Mouse (Mus musculus): Measurements from ENCODE around the gene Galnt11. TPM values are rescaled to one million over a fixed set of nuclear protein-coding genes. Genes with fewer than 3 reads are reported as not detected.
"Not testable (repeated sequence)": the region's sequence is repeated elsewhere in the genome, so short reads cannot be mapped to it uniquely, and the experiment has no call there.

Galnt11 gene
- polyA plus RNA-seq (2015; fragmentation: Nextera tagmentation; extraction: Ambion mirVana) = 42.0 and 42.4 TPM in 2 replicates

DNA sequence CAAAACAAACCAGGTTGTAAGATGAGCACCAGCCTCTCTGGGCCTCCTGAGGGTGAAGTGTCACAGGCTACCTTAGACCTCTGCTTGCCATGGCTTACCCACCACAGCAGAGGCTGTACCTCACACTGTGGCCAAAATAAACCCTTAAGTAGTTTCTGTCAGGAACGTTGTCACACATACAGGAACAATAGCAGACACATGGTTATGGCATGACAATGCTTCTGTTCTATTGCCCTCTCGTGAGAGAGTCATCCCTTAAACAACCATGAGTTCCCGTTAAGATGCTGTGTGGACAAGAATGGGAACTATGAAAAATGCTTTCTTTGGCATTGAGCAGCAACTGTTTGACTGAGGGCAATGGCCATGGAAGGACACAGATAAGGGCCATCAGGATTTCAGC lies at the start of gene Galnt11:
Galnt11 (plus strand) TSS at position 301 of the 400 bp plus-strand sequence.
- Histone ChIP-seq H3K4me2 (replicated peaks) (peak within 1 kb of the TSS; percentile 71), H3K36me3 (no peaks in the 10 kb centered on the region), H3K27ac (peak within 1 kb of the TSS; percentile 89), H3K9ac (replicated peaks) (peak within 1 kb of the TSS; percentile 76), H3K4me1 (replicated peaks) (peaks cover 13% of the 10 kb centered on the region), H3K9me3 (no peaks in the 10 kb centered on the region), H3K27me3 (no peaks in the 10 kb centered on the region), H3K4me3 (replicated peaks) (peak within 1 kb of the TSS; percentile 64)
- 86% methylated on average over 3 of the region's 3 CpGs for WGBS
- ATAC-seq = no peak

DNA sequence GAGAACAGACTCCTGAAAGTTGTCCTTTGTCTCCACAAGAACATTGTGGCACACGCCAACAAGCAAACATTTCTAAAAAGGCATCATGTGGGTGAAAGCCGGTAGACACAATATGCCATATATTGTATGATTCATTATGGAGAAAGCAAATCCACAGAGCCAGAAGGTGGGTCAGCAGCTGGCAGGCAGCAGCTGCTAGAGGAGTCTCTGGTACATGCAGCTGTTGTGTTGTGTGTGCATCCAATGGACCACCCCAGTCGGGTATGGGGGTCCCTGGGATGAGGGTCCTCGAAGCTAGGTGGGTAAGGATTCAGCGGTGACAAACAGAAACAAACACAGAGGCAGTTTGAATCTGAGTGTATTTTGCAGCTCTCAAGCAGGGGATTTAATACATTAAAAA lies 43.8 kb upstream of the Galnt11 start:
- H3K4me1 ChIP-seq (replicated peaks); ATAC-seq; H3K9me3 ChIP-seq; H3K9ac ChIP-seq (replicated peaks); H3K27ac ChIP-seq; H3K4me2 ChIP-seq (replicated peaks); H3K4me3 ChIP-seq (replicated peaks); H3K27me3 ChIP-seq; H3K36me3 ChIP-seq: not testable (repeated sequence)
- 93% methylated on average over 5 of the region's 5 CpGs for WGBS

DNA sequence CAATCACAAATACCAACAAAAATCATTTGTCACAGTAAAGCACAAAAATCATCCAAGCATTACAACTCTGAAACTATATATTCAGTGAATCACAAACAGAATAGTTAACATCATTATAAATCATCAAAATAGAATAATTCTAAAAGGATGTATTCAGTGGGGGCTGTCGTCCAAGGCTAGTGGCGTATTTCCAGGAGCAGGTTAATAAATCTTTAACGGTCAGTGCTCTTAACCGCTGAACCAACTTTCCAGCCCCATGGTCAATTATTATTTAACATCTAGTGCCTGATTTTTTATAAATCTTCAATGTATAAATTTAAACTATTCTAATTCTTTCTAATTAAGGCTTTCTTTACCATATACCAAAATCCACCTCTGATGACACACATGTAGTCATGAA lies 43.2 kb upstream of the Galnt11 start:
- H3K4me1 ChIP-seq (replicated peaks); H3K9me3 ChIP-seq; H3K9ac ChIP-seq (replicated peaks); H3K27ac ChIP-seq; H3K36me3 ChIP-seq; H3K27me3 ChIP-seq; ATAC-seq; H3K4me3 ChIP-seq (replicated peaks); H3K4me2 ChIP-seq (replicated peaks): not testable (repeated sequence)
- 94% methylated on average over 4 of the region's 4 CpGs for WGBS

DNA sequence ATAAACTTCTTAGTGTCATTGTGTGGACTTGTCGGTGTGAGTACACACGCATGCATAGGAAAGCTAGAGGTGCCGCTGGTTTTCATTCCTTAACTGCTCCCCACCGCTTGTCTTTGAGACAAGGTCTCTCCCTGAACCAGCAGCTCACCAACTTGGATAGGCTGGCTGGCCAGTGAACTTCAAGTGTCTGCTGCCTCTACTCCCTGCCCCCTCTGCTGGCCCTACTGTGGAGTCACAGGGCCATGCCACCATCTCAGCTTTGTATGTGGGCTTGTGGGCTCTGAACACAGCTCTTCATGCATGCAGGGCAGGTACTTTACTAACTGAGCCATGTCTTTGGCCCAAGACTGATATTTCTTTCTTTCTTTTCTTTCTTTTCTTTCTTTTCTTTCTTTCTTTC lies 42.4 kb upstream of the Galnt11 start:
- no peak for ATAC-seq
- H3K9ac ChIP-seq (replicated peaks) = no peak overlapping the region
- H3K4me3 ChIP-seq (replicated peaks) = no peak overlapping the region
- no peak overlapping the region for H3K4me2 ChIP-seq (replicated peaks)
- H3K36me3 ChIP-seq = no peaks in the 10 kb centered on the region
- WGBS = 91% methylated on average over 4 of the region's 4 CpGs
- H3K9me3 ChIP-seq = no peaks in the 10 kb centered on the region
- no peaks in the 10 kb centered on the region; the same call in 1 of the 2 replicates for H3K4me1 ChIP-seq (replicated peaks)
- no peak overlapping the region for H3K27ac ChIP-seq
- H3K27me3 ChIP-seq = no peaks in the 10 kb centered on the region

DNA sequence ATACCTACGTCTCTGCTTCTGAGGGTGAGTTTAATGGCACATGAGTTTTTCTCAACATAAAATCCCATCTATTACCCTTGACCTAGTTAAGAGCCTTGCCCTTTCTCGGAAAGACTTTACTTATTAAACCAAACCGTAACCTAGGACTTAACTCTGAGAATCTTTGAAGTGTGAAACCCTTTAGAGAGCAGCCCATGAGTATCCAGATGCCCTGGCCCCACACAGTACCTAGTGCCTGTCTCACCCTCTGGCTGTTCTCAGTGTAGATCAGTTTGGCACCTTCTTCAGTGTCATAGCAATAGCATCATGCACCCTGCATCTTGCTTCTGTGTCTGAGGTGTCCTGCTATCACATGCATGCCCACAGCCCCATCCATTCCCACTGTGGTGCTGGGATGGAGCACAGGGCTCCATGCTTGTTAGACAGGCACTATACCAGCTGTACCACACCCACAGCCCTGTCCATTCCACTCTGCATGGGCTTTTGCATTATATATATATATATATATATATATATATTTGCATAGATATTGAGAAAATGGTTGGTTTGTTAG lies 41.7 kb upstream of the Galnt11 start:
- Histone ChIP-seq H3K27ac (no peak overlapping the region), H3K4me2 (replicated peaks) (no peak overlapping the region), H3K4me1 (replicated peaks) (no peaks in the 10 kb centered on the region; the same call in 1 of the 2 replicates), H3K4me3 (replicated peaks) (no peak overlapping the region), H3K9ac (replicated peaks) (no peak overlapping the region), H3K36me3 (no peaks in the 10 kb centered on the region), H3K9me3 (no peaks in the 10 kb centered on the region), H3K27me3 (no peaks in the 10 kb centered on the region)
- WGBS = 93% methylated on average over 3 of the region's 3 CpGs
- no peak for ATAC-seq

DNA sequence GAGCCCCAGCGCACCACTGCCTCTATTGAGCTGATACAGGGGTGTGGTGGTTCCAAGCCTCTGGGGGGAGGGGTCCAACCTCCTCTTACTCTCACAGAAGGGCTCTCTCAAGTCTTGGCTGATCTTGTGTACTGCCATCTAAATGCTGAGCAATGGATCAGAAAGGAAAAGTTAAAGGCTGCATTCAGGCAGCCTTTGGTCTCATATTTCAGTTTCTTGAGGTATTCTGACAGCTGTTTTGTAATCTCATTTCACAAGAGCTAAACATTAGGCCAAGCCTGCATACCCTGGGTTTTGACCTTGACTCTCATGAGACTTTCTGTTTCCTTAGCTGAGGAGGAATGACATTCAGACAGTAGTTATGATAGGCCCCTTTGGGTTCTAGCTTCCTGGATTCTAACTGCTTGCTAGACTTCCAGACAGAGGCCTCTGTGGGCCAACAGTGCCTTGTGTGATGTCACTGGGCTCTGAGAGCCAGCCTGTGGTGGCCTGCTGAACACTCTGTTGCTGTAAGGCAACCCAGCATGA lies 40.6 kb upstream of the Galnt11 start, which contains the start of gene Galntl5:
Galntl5 (plus strand) TSS at position 457 of the 528 bp plus-strand sequence.
- Histone ChIP-seq H3K9me3 (no peaks in the 10 kb centered on the region), H3K36me3 (no peaks in the 10 kb centered on the region), H3K4me2 (replicated peaks) (no peak within 1 kb of the TSS), H3K4me3 (replicated peaks) (no peak within 1 kb of the TSS), H3K4me1 (replicated peaks) (no peaks in the 10 kb centered on the region; the same call in 1 of the 2 replicates), H3K27me3 (no peaks in the 10 kb centered on the region), H3K9ac (replicated peaks) (no peak within 1 kb of the TSS), H3K27ac (no peak within 1 kb of the TSS)
- ATAC-seq = no peak
- 76% methylated on average over 1 of the region's 1 CpGs for WGBS

DNA sequence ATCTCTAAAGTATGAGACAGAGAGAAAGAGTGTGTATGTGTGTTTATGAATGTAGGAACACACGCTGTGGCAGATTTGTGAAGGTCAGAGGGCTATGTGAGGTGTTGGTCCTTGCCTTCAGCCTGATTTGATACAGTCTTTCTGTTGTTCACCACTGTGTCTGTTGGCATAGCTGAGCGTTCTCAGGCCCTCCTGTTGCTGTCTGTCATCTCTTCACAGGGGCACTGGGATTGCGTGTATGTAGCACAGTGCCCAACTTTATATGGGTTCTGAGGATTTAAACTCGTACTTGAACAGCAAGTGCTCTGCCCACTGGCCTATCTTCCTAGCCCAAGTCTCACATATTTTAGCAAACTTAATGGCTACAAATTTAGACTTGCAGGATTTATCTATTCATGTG lies 38.1 kb upstream of the Galnt11 start:
- Histone ChIP-seq H3K4me2 (replicated peaks) (no peak overlapping the region), H3K9me3 (no peaks in the 10 kb centered on the region), H3K4me1 (replicated peaks) (no peaks in the 10 kb centered on the region; the same call in 1 of the 2 replicates), H3K27me3 (no peaks in the 10 kb centered on the region), H3K9ac (replicated peaks) (no peak overlapping the region), H3K27ac (no peak overlapping the region), H3K4me3 (replicated peaks) (no peak overlapping the region), H3K36me3 (no peaks in the 10 kb centered on the region)
- WGBS = 80% methylated on average over 4 of the region's 4 CpGs
- ATAC-seq = no peak

DNA sequence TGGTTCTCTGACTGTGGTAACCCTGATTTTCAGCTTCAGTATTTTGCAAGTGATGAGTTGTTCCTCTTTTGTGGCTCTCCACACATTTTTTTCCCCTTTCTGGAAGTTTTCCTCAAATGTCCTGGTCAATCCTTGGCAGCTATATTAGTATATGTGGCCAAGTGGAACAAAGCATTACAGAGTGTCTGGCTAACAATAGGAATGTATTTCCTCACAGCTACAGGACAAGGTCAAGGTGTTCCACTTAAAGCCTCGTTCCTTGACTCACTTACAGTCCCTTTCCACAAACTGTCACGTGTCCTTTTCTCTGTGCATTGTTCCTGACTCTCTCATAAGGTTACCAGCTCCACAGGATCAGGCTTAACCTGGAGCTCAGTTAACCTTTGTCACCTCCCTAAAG lies 37.1 kb upstream of the Galnt11 start:
- H3K4me3 ChIP-seq (replicated peaks) = no peak overlapping the region
- 53% methylated on average over 2 of the region's 2 CpGs for WGBS
- no peaks in the 10 kb centered on the region for H3K36me3 ChIP-seq
- H3K4me2 ChIP-seq (replicated peaks) = no peak overlapping the region
- H3K27ac ChIP-seq = no peak overlapping the region
- no peaks in the 10 kb centered on the region; the same call in 1 of the 2 replicates for H3K4me1 ChIP-seq (replicated peaks)
- H3K9me3 ChIP-seq = no peaks in the 10 kb centered on the region
- no peaks in the 10 kb centered on the region for H3K27me3 ChIP-seq
- no peak overlapping the region for H3K9ac ChIP-seq (replicated peaks)
- ATAC-seq = no peak

DNA sequence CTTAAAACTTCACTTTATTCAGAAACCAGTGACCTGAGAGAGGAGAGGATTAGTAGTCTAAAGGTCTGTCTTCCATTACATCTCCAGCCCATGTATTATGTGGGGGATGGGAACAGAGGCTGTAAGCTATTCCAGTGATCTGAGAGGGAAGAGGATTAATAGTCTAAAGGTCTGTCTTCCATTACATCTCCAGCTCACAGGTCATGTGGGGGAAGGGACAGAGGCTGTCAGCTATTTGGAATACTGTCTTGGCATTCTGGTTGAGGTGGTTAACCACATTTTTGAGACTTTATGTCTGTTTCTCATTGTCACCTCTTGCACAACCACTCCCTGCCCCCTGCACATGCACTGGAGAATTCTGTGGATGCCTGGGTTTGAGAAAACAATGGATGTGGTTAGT lies 34.0 kb upstream of the Galnt11 start:
- Histone ChIP-seq H3K4me1 (replicated peaks) (no peaks in the 10 kb centered on the region; the same call in 1 of the 2 replicates), H3K9me3 (no peaks in the 10 kb centered on the region), H3K9ac (replicated peaks) (no peak overlapping the region), H3K36me3 (no peaks in the 10 kb centered on the region), H3K4me3 (replicated peaks) (no peak overlapping the region), H3K27ac (no peak overlapping the region), H3K27me3 (no peaks in the 10 kb centered on the region), H3K4me2 (replicated peaks) (no peak overlapping the region)
- ATAC-seq = no peak

DNA sequence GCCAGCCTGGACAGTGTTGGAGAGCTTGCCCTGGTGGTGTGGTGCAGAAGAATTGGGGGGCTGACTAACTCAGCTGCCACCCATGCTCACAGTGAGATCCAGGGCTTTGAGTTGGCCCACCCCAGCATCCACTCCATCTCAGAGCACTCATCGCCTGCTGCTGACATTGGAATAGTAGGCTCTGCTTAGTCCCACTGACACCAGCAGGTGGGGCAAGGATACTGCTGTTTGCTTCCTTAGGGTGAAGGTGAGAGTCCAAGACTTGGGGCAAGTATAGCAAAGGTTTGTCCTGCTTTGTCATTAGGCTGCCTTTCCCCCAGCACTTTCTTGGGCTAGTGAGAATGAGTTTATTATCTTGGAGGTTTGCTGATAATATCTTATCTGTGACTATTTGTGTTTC lies 32.9 kb upstream of the Galnt11 start:
- ATAC-seq = no peak
- 40% methylated on average over 1 of the region's 1 CpGs for WGBS
- H3K9me3 ChIP-seq = no peaks in the 10 kb centered on the region
- no peak overlapping the region for H3K9ac ChIP-seq (replicated peaks)
- no peaks in the 10 kb centered on the region for H3K27me3 ChIP-seq
- no peak overlapping the region for H3K27ac ChIP-seq
- no peaks in the 10 kb centered on the region; the same call in 1 of the 2 replicates for H3K4me1 ChIP-seq (replicated peaks)
- H3K4me2 ChIP-seq (replicated peaks) = no peak overlapping the region
- no peaks in the 10 kb centered on the region for H3K36me3 ChIP-seq
- H3K4me3 ChIP-seq (replicated peaks) = no peak overlapping the region

DNA sequence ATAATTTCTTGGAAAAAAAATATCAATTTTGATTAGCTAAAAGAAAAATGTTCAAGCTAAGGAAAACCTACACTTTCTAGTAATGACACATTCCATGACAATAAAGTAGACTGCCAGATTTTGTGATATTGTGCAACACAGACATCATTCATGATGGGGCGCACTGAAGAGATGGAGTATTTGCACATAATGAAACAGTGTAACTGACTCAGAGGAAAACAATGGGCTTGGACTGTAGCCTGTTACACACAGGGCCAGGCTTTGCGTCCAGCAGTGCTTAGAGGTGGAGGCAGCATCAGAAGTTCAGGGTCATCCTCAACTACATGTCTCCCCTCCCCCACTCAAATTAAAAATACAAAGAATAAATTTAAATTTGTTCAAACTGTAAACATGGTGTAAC lies 31.2 kb upstream of the Galnt11 start:
- Histone ChIP-seq H3K4me3 (replicated peaks) (no peak overlapping the region), H3K4me2 (replicated peaks) (no peak overlapping the region), H3K9me3 (no peaks in the 10 kb centered on the region), H3K36me3 (no peaks in the 10 kb centered on the region), H3K4me1 (replicated peaks) (no peaks in the 10 kb centered on the region), H3K9ac (replicated peaks) (no peak overlapping the region), H3K27me3 (no peaks in the 10 kb centered on the region), H3K27ac (no peak overlapping the region)
- ATAC-seq = no peak
- WGBS = 85% methylated on average over 2 of the region's 2 CpGs

DNA sequence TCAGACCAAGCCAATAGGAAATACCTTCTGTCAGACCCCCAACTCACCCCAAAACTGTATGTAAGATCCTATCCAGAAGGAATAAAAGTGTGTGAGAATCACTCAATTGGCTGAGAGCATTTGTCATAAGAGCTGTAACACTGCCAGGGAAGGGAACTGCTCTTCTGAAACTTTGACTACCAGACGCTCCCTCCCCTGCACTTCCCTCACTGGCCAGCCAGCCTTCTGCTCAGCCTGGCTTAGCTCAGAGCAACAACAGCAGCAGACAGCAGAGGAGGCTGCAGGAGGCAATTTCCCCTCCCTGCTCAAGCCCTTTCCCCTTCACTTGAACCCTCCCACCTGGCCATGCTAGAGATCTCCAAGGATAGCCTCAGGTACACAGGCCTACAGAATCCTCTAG lies 9.8 kb upstream of the Galnt11 start:
- 81% methylated on average over 1 of the region's 1 CpGs for WGBS
- Histone ChIP-seq H3K27ac (no peak overlapping the region), H3K4me1 (replicated peaks) (no peaks in the 10 kb centered on the region), H3K4me2 (replicated peaks) (no peak overlapping the region), H3K9ac (replicated peaks) (no peak overlapping the region), H3K9me3 (no peaks in the 10 kb centered on the region), H3K4me3 (replicated peaks) (no peak overlapping the region), H3K27me3 (no peaks in the 10 kb centered on the region), H3K36me3 (no peaks in the 10 kb centered on the region)
- no peak for ATAC-seq

DNA sequence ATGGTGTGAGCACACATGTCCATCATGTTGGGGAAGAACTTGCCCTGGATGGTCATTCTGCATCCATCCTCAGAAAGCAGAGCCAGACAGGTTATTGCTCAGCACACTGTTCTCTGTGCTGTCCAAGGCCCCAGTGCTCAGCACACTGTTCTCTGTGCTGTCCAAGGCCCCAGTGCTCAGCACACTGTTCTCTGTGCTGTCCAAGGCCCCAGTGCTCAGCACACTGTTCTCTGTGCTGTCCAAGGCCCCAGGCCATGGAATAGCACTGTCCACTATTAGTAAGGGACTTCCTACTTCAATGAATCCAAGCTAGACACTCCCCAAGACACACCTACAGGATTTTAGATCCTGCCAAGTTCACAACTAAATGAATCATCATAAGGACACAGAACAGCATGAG lies 8.5 kb upstream of the Galnt11 start:
- not testable (repeated sequence) for ATAC-seq; H3K4me1 ChIP-seq (replicated peaks); H3K27ac ChIP-seq; H3K36me3 ChIP-seq; H3K27me3 ChIP-seq; H3K9ac ChIP-seq (replicated peaks); H3K9me3 ChIP-seq; H3K4me3 ChIP-seq (replicated peaks); H3K4me2 ChIP-seq (replicated peaks)

Measured in midbrain, embryonic 13.5 days (tissue).